Mouse (Mus musculus): ENCODE results near the gene Hist3h2a.

- no peak for TF ChIP-seq POLR2A (IDR thresholded peaks at IDR 0.05; ENCODE audit: low read depth, low read length)
- no peak for TF ChIP-seq CTCF (IDR thresholded peaks at IDR 0.05; ENCODE audit: extremely low read depth, insufficient read depth, insufficient read length, insufficient replicate concordance)
Observed at GRCm38 (mm10) chr11:58944136-58944535, 10.3 kb upstream of the Hist3h2a start.
